Mouse (Mus musculus) brown adipose tissue, adult 24 weeks (tissue): Measurements from ENCODE around the gene Slc38a3. TPM values are rescaled to one million over a fixed set of nuclear protein-coding genes. Genes with fewer than 3 reads are reported as not detected.

Experiments
- polyA plus RNA-seq: library from polyadenylated mRNA; stranded (reverse); fragments of >200 nt; gene quantifications from 2 replicates; pipeline ENCODE4 v1.2.4, GENCODE M21; 2012; ENCODE audit not compliant: missing spikeins, insufficient read depth, insufficient read length

Slc38a3 gene
- polyA plus RNA-seq, 1 experiment, result 0.83 TPM

Other genes starting within 250 kb of the Slc38a3 start
- gene Tmem115, start 135.6 kb downstream of the Slc38a3 start, polyA plus RNA-seq, result 11.9 and 14.1 TPM in 2 replicates
- gene Cyb561d2, start 127.3 kb downstream of the Slc38a3 start, polyA plus RNA-seq, result 6.1 and 6.3 TPM in 2 replicates
- 19.2 and 22.5 TPM in 2 replicates for gene Nprl2, start 127.3 kb downstream of the Slc38a3 start, polyA plus RNA-seq
- gene Zmynd10, start 122.2 kb downstream of the Slc38a3 start, polyA plus RNA-seq, result not detected in 2 replicates
- gene Rassf1, start 118.0 kb downstream of the Slc38a3 start, polyA plus RNA-seq, result 10.9 and 15.2 TPM in 2 replicates
- gene Tusc2, start 106.3 kb downstream of the Slc38a3 start, polyA plus RNA-seq, result 31.2 and 49.0 TPM in 2 replicates
- gene Hyal2, start 101.6 kb downstream of the Slc38a3 start, polyA plus RNA-seq, result 14.1 and 14.2 TPM in 2 replicates
- 25.2 and 46.4 TPM in 2 replicates for gene Hyal1, start 92.6 kb downstream of the Slc38a3 start, polyA plus RNA-seq
- 25.9 and 31.3 TPM in 2 replicates for gene Naa80, start 90.6 kb downstream of the Slc38a3 start, polyA plus RNA-seq
- gene Hyal3, start 88.7 kb downstream of the Slc38a3 start, polyA plus RNA-seq, result 0.63 TPM in 1 of 2 replicates, not detected in the other
- gene Ifrd2, start 81.9 kb downstream of the Slc38a3 start, polyA plus RNA-seq, result 21.6 and 23.7 TPM in 2 replicates
- 3.3 and 3.8 TPM in 2 replicates for gene Sema3b, start 60.3 kb downstream of the Slc38a3 start, polyA plus RNA-seq
- gene Gnai2, start 34.2 kb downstream of the Slc38a3 start, polyA plus RNA-seq, result 87.2 and 112 TPM in 2 replicates
- gene Gnat1, start 10.2 kb upstream of the Slc38a3 start, polyA plus RNA-seq, result not detected in 2 replicates
- 3.1 and 3.2 TPM in 2 replicates for gene Sema3f, start 40.9 kb upstream of the Slc38a3 start, polyA plus RNA-seq
- gene Rbm5, start 101.5 kb upstream of the Slc38a3 start, polyA plus RNA-seq, result 37.4 and 47.2 TPM in 2 replicates
- 17.6 and 20.0 TPM in 2 replicates for gene Rbm6, start 203.7 kb upstream of the Slc38a3 start, polyA plus RNA-seq
- 12.6 and 14.3 TPM in 2 replicates for gene Mon1a, start 218.6 kb upstream of the Slc38a3 start, polyA plus RNA-seq
- gene Mst1r, start 237.3 kb upstream of the Slc38a3 start, polyA plus RNA-seq, result 0.36 and 1.4 TPM in 2 replicates